Mouse (Mus musculus): ENCODE data around the gene Man1b1.

- TF ChIP-seq CTCF (conservative IDR thresholded peaks at IDR 0.05; ENCODE audit: insufficient read depth, insufficient read length, low read depth, low read length) (no peak), POLR2A (IDR thresholded peaks at IDR 0.05; ENCODE audit: low read depth, low read length) (no peak)
Measured at GRCm38 (mm10) chr2:25349499-25349898, 17.4 kb downstream of the Man1b1 start.

Measured in kidney, adult 2 months (tissue).